Mouse (Mus musculus): ENCODE results near the gene Fam53a.

Fam53a gene

GRCm38 (mm10) chr5:33630061-33630460 is 626 bp upstream of the Fam53a start:
- DNase-seq = no peak

DNA sequence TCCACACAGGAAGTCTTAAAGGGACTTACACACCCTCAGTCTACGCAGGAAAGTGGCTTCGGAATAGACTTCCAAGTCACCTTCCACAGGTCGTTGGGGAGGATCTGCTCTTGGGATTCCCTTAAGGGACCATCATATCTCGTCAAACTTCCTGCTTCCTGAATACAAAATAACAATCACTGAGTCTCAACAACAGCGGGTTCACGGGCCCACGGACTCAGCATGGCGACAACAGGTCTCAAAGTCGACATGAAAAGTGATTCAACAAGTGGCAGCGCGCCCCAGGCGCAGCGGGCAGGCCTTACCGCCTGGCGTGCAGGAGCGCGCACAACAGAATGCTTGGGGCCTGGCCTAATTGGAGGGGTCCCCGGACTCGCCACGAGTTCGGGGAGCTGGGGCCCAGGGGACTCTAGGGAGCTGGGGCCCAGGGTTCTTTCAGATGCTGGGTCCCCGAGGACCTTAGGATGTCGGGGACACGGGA is 575 bp downstream of the Fam53a start:
- DNase-seq = peak in 1 of 2 experiments; percentile 71

DNA sequence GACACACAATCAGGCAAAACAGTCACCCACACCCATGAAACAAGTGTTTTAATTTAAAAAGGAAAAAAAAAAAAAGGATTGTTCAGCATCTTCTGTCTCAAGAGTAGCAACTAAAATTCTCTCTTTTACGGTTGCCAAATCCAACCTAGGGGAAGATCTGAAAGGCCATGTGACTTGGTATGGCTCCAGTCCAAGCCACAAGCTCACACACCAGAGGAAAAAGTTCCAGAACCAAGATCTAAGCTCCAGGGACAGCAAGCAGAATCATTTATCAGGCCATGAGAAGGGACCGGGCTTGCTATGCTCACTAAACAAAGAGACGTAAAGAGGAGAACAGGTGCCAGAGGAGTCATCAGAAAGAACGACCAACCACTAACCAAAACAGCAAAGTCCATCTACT is 1.5 kb downstream of the Fam53a start:
- DNase-seq = no peak

DNA sequence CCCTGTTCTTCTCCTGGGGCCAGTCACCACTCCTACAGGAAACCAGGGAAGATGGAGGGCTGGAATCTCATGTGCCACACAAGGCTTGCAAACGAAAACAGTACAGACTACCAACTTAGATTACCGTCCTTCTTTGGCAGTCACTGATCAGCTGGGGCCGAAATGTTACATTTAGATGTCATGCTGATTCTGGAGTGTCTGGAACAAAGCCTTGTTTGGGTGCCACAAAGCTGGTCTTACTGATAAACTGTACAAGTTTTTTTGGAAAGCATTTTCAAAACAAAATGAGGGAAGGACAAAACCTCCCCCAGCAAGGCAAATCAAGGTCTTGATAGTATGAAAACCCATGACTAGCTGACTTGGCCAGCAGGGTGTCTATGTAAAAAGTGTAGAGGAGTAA is 5.7 kb downstream of the Fam53a start:
- DNase-seq = no peak

GRCm38 (mm10) chr5:33622671-33623070 is 6.8 kb downstream of the Fam53a start:
- DNase-seq = no peak

DNA sequence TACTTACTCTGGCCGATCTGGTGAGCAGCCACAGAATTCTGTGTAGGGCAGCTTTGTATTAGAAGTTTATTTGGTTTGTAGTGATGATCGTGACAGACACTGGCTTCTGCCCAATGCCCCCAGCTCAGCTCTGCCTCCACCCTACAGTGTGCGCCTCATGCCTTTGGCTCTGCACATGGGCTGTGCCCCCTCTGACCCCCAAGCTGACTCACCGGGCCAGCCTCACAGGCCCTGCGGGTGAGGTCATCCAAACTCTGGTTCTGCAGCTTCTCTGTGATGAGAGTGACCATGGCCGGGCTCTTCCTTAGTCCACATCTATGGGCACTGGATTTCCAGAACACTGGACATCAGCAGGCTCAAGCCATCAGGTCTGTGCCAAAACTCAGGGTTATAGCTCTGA is 15.0 kb downstream of the Fam53a start:
- DNase-seq = no peak

DNA sequence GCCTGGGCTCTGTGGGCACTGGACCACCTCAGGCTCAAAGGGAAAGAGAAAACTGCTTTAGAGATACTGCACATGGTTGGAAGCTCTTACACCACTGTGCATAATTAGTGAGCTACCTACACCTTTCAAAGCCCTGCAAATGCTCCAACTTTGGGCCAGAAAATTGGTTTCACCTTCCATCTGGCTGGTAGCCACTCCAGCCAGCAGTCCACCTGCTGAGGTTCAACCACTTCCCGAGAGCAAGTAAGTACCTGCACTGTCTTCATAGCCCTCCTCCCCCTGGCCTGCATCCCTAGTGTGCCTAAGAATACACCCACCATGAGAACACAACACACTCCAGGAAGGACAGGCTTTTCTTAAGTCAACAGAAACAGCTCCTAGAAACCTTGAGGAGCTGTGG is 17.6 kb downstream of the Fam53a start:
- no peak for DNase-seq

DNA sequence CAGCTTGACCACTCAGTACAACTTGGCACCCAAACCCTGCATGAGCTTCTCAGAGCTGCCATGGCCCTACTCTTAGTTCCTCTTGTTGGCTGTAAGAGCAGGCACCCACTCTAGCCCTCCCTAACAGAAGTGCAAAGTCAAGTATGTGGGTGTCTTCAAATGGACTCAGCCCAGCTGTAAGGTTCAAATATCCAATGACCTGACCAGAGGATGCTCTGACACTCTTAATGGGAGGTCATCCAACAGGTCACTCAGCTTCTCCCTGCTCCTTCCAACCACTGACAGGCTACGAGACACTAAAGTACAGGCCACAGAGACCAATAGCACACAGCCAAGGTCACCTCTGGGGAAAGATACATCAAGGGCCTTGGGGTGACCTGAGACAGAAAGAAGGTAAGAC is 20.2 kb downstream of the Fam53a start:
- DNase-seq = no peak

DNA sequence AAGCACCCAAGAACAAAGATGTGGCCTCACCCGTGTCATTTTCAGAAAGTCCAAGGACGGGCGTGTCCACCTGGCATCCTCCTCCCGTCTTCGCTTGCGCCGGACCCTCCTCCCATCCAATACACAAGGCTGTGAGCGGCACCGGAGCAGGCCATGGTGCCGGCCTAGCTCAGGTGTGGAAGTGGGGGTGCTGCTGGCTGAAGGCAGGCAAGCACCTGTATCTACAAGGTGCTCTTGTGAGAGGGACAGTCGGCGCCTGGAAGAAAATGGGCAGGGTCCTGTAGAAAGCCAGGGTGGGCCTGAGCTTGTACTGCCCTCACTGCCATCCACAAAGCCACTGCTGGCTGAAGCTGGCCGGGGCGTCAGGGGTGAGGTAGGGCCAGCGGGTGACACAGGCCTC is 22.0 kb downstream of the Fam53a start:
- DNase-seq = no peak

DNA sequence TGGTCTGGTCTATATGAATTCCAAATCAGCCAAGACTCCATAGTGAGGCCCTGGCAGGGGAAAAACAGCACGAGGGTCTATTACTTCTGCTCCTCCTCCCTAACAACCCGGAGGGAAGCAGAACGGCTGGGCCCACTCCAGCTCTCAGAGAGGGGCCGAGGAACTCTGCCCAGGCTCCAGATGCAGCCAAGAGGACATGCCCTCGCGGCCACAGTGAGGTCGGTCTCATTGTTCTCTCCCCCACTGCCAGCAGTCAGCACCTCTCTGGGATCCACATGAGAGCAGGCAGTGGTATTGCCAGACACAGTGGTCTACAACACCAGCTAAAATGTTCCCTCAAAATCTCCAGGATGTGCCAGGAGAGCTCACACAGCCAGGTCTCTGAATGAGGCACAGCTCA is 22.8 kb downstream of the Fam53a start:
- no peak for DNase-seq

GRCm38 (mm10) chr5:33605314-33605713 is 24.1 kb downstream of the Fam53a start:
- DNase-seq = no peak

GRCm38 (mm10) chr5:33593620-33594019 is 35.8 kb downstream of the Fam53a start:
- peak; percentile 10 to 17 for DNase-seq

GRCm38 (mm10) chr5:33589221-33589888 is 40.1 kb downstream of the Fam53a start:
- peak; percentile 74 to 78 for DNase-seq

DNA sequence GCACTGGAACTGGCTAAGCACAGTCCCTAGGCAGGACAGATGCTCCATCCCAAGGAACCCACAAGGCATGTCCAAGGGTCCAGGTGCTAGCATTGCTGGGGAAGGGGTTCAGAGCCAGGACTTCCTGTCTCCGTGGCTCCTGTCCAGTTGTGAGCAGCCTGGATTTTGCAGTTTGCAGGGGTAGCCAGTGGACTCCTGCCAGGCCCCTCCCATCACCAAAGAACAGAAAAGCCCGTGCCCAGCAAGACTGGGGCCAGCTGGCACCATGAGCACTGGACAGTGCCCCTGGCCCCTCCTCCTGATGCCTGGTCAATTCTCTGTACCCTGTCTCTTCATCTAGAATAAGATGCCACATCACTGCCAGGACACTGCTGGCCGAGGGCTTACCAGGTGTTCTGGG is 41.4 kb downstream of the Fam53a start:
- DNase-seq = no peak

GRCm38 (mm10) chr5:33587498-33588058 is 41.9 kb downstream of the Fam53a start:
- no peak for DNase-seq

DNA sequence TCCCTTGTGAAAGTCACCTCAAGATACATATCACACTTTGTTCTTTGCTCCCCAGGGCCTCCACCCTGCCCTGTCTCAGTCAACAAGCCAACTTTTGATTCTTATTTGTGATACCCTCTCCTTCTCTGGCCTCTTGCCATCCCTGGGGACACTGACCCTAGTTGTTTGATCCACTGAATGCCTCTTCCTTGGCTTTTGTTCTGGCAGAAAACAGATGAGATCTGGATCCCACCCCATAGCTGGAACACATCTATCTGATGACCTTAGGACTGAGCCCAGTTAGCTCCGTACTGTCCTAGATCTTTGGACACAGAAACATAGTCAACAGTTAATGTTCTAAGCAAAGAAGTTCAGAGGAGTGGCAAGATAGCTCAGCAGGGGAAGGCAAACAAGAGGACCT is 49.1 kb downstream of the Fam53a start:
- DNase-seq = no peak

GRCm38 (mm10) chr5:33574207-33574606 is 55.2 kb downstream of the Fam53a start:
- DNase-seq = no peak

DNA sequence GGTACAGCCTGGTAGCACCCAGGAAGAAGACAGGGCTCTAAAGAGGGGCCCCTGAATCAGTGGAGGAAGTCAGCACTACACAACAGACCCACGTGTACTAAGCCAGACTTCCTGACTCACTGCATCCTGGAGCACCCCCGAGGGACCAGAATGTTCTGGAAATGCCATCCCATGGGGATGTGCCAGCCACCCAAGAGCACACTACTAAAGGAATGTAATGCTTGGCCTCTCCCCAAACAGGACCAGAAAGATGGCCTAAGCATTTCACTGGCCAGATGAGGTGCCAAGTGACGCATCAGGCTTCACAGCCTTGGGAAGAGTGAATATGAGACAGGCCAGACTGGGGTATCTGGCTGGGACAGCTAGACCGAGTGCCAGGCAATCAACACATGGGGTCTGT is 63.5 kb downstream of the Fam53a start:
- no peak for DNase-seq

DNA sequence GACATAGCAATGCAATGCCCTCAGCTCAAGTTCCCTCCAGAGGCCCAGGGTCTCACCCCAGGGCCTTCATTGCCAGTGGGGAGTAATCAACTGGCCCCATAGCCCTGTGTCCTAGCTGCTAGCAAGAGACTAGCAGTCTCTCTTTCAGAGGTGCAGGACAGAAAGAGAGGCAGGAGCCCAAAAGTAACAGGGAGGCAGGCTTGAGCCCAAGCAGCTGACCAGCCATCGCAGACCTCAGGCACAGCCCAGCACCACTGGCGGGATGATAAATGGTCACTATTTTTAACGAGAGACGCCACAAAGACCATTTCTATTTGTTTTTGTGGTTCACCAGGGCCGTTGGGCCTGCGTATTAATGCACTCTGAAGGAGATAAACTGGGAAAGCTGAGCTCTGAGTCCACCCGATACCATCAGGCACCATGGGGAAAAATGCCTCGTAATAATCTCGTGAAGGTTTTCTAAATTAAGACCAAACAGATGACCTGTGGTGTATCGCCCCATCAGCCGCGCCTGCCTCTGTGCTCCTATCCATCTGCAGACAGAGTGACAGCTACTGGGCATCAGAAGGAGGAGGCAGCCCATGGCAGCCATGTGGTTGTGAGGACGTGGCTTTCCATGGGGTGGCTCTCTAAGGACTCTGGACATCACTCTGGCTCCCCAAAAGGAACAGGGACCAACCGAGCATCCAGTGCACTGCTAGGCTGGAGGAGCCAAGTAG is 73.0 kb downstream of the Fam53a start:
- DNase-seq = no peak
